Mouse (Mus musculus) lung, embryonic 16.5 days (tissue): Measurements from ENCODE around the gene Hccs. TPM values are rescaled to one million over a fixed set of nuclear protein-coding genes. Genes with fewer than 3 reads are reported as not detected.

ENCODE experiments used
- ATAC-seq: fragments of 200-750 bp; cut with Nextera tagmentation; 2 replicates; pipeline ENCODE4 v1.8.0; 2017; ENCODE audit warnings: low read depth, mild to moderate bottlenecking, moderate library complexity
- H3K27ac ChIP-seq: fragments of 300-500 bp; sonication (generic); 2 replicates; pipeline ENCODE4 v1.5.1; 2014; ENCODE audit warnings: mild to moderate bottlenecking, control low read depth, low read length
- H3K27me3 ChIP-seq: fragments of 300-500 bp; sonication (generic); 2 replicates; pipeline ENCODE4 v1.6.1; 2014; ENCODE audit warnings: low read depth, low read length, mixed read lengths; ENCODE audit not compliant: control insufficient read depth, insufficient read depth
- H3K36me3 ChIP-seq: fragments of 300-500 bp; sonication (generic); 2 replicates; pipeline ENCODE4 v1.6.1; 2014; ENCODE audit warnings: low read length; ENCODE audit not compliant: control insufficient read depth, insufficient read depth
- H3K4me1 ChIP-seq: fragments of 300-500 bp; sonication (generic); replicated peaks from 2 replicates; pipeline ENCODE4 v1.6.1; 2014; ENCODE audit warnings: low read length, mixed read lengths; ENCODE audit not compliant: control insufficient read depth, insufficient read depth
- H3K4me2 ChIP-seq: fragments of 300-500 bp; sonication (generic); 2 replicates; pipeline ENCODE4 v1.6.1; 2014; ENCODE audit warnings: low read depth, low read length, control low read depth
- H3K4me3 ChIP-seq: fragments of 300-500 bp; sonication (generic); 2 replicates; pipeline ENCODE4 v1.5.1; 2014; ENCODE audit warnings: mild to moderate bottlenecking, low read length, control low read depth
- H3K9ac ChIP-seq: fragments of 300-500 bp; sonication (generic); 2 replicates; pipeline ENCODE4 v1.6.1; 2014; ENCODE audit warnings: low read length, control low read depth
- H3K9me3 ChIP-seq: fragments of 300-500 bp; sonication (generic); 2 replicates; pipeline ENCODE4 v1.6.1; 2016; ENCODE audit warnings: low read length; ENCODE audit not compliant: control insufficient read depth
- WGBS: fragments of 180-500 bp; shearing (Covaris S2); extraction: QIAGEN DNeasy Blood & Tissue Kit; methylation state at CpG from one replicate; pipeline ENCODE4 v1.1.7; 2014; 5-methylcytosine and 5-hydroxymethylcytosine counted together
- polyA plus RNA-seq: library from polyadenylated mRNA; unstranded; fragments of >200 nt; fragmentation: Nextera tagmentation; extraction: Ambion mirVana; gene quantifications from 2 replicates; pipeline ENCODE4 v1.2.1, GENCODE M21; 2015

Gene Hccs
- polyA plus RNA-seq, 1 experiment from 2014 or later = 26.5 TPM

DNA sequence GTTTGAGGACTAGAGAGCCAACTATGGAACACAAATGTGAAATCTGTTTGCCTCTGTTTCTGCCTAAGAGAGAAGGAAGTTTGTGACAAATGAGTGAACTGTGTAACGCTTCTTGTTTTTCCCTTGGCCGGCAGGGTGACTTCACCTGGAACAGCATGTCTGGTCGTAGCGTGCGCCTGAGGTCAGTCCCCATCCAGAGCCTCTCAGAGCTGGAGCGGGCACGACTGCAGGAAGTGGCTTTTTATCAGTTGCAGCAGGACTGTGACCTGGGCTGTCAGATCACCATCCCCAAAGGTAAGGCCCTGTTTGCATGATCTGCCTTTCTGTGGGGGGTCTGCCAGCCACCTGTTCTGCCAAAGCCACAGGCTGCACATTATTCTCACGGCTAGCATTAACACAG is 100.1 kb downstream of the Hccs start:
- Histone ChIP-seq H3K9ac (no peak overlapping the region), H3K9me3 (no peaks in the 10 kb centered on the region), H3K4me3 (no peak overlapping the region), H3K27ac (no peak overlapping the region), H3K27me3 (no peaks in the 10 kb centered on the region), H3K36me3 (no peaks in the 10 kb centered on the region), H3K4me2 (no peak overlapping the region), H3K4me1 (no peaks in the 10 kb centered on the region)
- WGBS = 55% methylated on average over 8 of the region's 8 CpGs
- ATAC-seq = no peak

GRCm38 (mm10) chrX:169210019-169210418 is 110.2 kb downstream of the Hccs start:
- no peak for ATAC-seq

More at GRCm38 (mm10) chrX:169210019-169210418, 110.2 kb downstream of the Hccs start:
- no peaks in the 10 kb centered on the region for H3K4me1 ChIP-seq
- H3K4me3 ChIP-seq = no peak overlapping the region
- no peak overlapping the region for H3K27ac ChIP-seq
- H3K36me3 ChIP-seq = no peaks in the 10 kb centered on the region
- H3K9ac ChIP-seq = no peak overlapping the region
- no peaks in the 10 kb centered on the region; the same call in 1 of the 2 replicates for H3K27me3 ChIP-seq
- WGBS = 61% methylated on average over 3 of the region's 3 CpGs
- no peaks in the 10 kb centered on the region for H3K9me3 ChIP-seq
- H3K4me2 ChIP-seq = no peak overlapping the region

Other genes with a start within 250 kb of the Hccs start
- gene Amelx, start 133.2 kb downstream of the Hccs start, polyA plus RNA-seq = not detected in 2 replicates